Mouse (Mus musculus) olfactory bulb, adult 2 months (tissue): Measurements from ENCODE around the gene Hoxc6.

Source experiments
- CTCF ChIP-seq: fragments of 200-500 bp; IDR thresholded peaks from 2 replicates; pipeline ENCODE4 v1.5.1; 2012; ENCODE audit warnings: low read depth, mild to moderate bottlenecking, low read length, moderate library complexity; ENCODE audit not compliant: insufficient read depth
- POLR2A ChIP-seq: fragments of 200-500 bp; IDR thresholded peaks from 2 replicates; pipeline ENCODE4 v1.6.1; 2012; ENCODE audit warnings: mild to moderate bottlenecking, low read depth, low read length, moderate library complexity; ENCODE audit not compliant: insufficient read depth

DNA sequence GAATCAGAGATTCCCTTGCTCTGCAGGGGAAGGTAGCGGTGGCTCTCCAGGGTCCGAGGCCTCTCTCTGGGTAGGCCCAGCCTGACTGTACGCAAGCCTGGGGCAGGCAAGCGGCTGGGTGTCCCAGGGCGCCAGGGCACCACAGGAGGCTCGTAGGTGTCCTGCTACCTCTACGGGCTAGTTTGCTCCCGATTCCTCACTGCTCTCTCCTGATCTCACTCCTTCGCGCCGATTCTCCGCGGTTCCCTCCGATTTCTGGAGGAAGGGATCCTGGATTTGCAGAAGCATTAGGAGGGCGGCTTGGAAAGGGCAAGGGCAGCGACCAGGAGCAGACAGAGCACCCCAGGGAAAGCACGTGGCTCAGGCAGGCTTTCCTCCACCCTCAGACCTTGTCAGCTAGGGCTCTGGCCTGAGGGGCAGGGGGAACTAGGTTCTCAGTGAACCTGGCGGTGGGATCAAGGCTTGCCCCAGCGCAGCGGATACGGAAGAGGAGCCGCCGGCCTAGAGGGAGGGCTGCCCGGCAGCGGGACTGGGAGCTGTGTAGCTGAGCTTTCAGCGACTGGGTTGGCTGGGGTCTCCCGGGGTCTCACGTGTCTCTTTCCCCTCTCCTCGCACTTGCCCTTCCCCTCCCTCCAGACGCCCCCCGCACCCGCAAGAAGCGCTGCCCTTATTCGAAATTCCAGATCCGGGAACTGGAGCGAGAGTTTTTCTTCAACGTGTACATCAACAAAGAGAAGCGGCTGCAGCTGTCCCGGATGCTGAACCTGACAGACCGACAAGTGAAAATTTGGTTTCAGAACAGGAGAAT lies 42.0 kb upstream of the Hoxc6 start:
- TF ChIP-seq POLR2A (no peak), CTCF (no peak)
